Mouse (Mus musculus): ENCODE results near the gene Zfp616. TPM values are rescaled to one million over a fixed set of nuclear protein-coding genes. Genes with fewer than 3 reads are reported as not detected.

The Zfp616 gene
- total RNA-seq (2021) = not detected
- long read RNA-seq, experiment 1 = 0 reads
- long read RNA-seq, experiment 2 = 0 reads

DNA sequence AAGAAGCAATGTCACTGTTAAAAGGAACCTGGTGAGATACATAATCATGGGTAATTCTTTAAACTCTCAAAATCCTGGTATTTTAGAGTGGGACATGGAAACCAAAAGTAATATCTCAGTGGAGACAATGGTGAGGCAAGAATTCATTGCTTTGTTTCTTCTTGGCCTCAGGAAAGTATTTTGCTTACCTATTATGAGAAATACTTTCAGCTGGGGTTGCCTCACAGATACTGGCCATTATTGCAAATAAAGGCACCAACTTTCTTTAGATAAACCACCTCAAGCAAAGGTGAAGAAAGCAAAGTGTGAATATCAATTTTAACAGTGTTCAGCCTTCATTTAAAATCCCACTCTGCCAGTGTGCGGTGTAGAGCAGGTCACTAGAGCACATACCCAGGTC is at the start of gene Zfp616:
Gene Zfp616, plus strand, starts transcription at position 301 of the 400 bp plus-strand sequence.
- intact Hi-C loops (cut with DNase I) = no loop called here
- no peak for DNase-seq (ENCODE audit: low spot score in 2 of 2)

GRCm38 (mm10) chr11:74051347-74051746 is 18.4 kb upstream of the Zfp616 start:
- no peak for DNase-seq (ENCODE audit: low spot score in 2 of 2)
- intact Hi-C loops (cut with DNase I) = no loop called here

GRCm38 (mm10) chr11:74056451-74056850 is 13.3 kb upstream of the Zfp616 start, which contains the start of the genes Olfr139 and Olfr399:
Gene Olfr139, minus strand, starts transcription at chr11:74056551.
Gene Olfr399, minus strand, starts transcription at chr11:74056615.
- DNase-seq (ENCODE audit: low spot score in 2 of 2) = no peak
- intact Hi-C loops (cut with DNase I) = no loop called here

DNA sequence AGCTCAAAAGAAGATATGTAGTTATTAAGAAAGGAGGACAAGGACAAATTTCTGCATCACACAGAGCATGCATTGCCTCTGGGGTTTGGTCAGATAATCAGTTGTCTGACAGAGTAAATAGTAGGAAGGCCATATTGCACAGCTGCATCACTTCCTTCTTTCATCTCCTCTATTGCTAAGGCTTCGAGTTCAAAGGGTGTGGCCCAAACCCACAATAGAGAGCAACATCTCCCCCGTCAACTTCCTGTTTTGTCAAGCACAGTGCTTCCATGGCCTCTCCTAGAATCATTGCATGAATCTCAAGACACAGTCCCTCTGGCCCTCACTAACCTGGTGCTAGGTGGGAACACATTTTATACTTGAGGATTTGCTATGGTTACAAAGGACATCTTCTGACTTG is 31.0 kb downstream of the Zfp616 start:
- intact Hi-C loops (cut with DNase I) = no loop called here

GRCm38 (mm10) chr11:74101507-74101906 is 31.8 kb downstream of the Zfp616 start:
- intact Hi-C loops (cut with DNase I) = no loop called here
- DNase-seq (ENCODE audit: low spot score in 2 of 2) = no peak

More for the DNA sequence above, 31.0 kb downstream of the Zfp616 start:
- DNase-seq (ENCODE audit: low spot score in 2 of 2) = no peak

DNA sequence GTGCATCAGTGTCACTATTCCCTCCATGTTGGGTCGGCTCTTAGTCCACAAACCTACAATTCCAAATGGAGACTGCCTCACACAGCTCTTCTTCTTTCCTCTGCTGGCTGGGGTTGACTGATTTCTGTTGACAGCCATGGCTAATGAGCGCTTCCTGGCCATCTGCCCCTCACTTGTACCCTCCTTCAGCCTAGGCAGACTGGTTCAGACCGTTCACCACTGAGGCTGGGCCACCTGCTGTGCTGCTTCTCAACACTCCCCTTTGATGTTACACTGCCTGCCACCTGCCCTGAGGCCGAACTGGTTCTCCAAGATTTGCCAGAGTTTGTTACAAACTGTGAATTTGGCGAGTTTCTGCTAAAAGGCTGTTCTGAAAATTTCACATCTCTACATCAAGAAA is 35.3 kb downstream of the Zfp616 start:
- DNase-seq (ENCODE audit: low spot score in 2 of 2) = no peak
- intact Hi-C loops (cut with DNase I) = no loop called here

DNA sequence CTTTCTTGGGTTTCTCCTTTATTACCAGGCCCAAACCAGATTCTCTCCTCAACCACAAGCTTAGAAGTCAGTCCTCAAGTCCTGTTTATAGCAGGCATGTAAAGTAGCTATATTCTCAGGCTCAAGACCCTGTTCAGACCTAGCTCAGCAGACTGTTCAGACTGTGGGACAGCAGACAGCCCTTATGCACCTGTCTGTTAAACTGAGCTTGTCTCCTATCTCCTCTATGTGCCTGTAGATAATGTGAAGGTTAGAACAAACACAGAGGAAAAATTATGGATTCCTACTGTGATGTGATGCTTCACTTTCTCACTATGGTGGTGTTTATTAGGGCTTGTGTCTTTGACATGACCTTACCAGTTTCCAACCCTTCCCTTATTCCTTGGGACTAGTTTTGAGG is 43.7 kb downstream of the Zfp616 start, which contains the start of gene Olfr401:
Gene Olfr401, plus strand, starts transcription at position 301 of the 400 bp plus-strand sequence.
- no peak for DNase-seq (ENCODE audit: low spot score in 2 of 2)
- intact Hi-C loops (cut with DNase I) = no loop called here

Other genes starting within 250 kb of the Zfp616 start
- gene Olfr393, start 218.5 kb upstream of the Zfp616 start, total RNA-seq (2021) = not detected
- not detected for gene Olfr394, start 179.2 kb upstream of the Zfp616 start, total RNA-seq (2021)
- gene Olfr395, start 160.7 kb upstream of the Zfp616 start, total RNA-seq (2021) = not detected
- gene Olfr23, start 133.3 kb upstream of the Zfp616 start, total RNA-seq (2021) = not detected
- gene Olfr397, start 109.1 kb upstream of the Zfp616 start, total RNA-seq (2021) = not detected
- gene Olfr398, start 79.5 kb upstream of the Zfp616 start, total RNA-seq (2021) = not detected
- not detected for gene Olfr139, start 13.4 kb upstream of the Zfp616 start, total RNA-seq (2021)
- not detected for gene Olfr399, start 13.3 kb upstream of the Zfp616 start, total RNA-seq (2021)
- not detected for gene Olfr401, start 43.8 kb downstream of the Zfp616 start, total RNA-seq (2021)
- gene Olfr402, start 83.6 kb downstream of the Zfp616 start, total RNA-seq (2021) = not detected
- not detected for gene Olfr403, start 116.3 kb downstream of the Zfp616 start, total RNA-seq (2021)
- not detected for gene Olfr43, start 141.4 kb downstream of the Zfp616 start, total RNA-seq (2021)
- not detected for gene Olfr406, start 189.9 kb downstream of the Zfp616 start, total RNA-seq (2021)
- gene Olfr59, start 213.8 kb downstream of the Zfp616 start, total RNA-seq (2021) = not detected

Data from left cerebral cortex, postnatal 14 days (tissue).